Mouse (Mus musculus) heart, adult 2 months (tissue): ENCODE results near the gene Acta2.

Source experiments
- CTCF ChIP-seq: fragments of 200-600 bp; IDR thresholded peaks from 2 replicates; pipeline ENCODE4 v1.8.1; 2022; ENCODE audit warnings: antibody characterized with exemption, mild to moderate bottlenecking, moderate library complexity
- POLR2A ChIP-seq: fragments of 200-500 bp; IDR thresholded peaks from 2 replicates; pipeline ENCODE4 v1.6.1; 2011; ENCODE audit warnings: mild to moderate bottlenecking, low read depth, low read length, control low read depth; ENCODE audit not compliant: insufficient read depth

DNA sequence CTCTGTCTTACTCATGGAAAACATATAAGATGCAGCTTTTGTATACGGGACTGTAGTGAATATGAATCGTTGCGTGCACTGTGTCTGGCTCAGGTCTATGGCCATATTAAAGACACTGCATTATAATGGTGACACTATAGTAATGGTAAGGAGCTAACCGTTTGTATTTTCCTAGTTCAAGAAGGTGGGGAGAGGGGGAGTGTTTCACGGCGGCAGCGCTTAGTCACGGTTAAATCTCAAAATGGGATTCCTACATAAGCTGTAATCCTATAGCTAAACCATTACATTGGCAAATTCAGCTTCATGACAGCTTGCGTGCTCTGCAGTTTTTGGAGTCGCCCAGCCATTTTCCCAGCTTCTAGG, 63.8 kb downstream of the Acta2 start:
- TF ChIP-seq POLR2A (no peak), CTCF (no peak)
